ENCODE assay signal across 15 mouse cellular contexts in the genomic region with DNA sequence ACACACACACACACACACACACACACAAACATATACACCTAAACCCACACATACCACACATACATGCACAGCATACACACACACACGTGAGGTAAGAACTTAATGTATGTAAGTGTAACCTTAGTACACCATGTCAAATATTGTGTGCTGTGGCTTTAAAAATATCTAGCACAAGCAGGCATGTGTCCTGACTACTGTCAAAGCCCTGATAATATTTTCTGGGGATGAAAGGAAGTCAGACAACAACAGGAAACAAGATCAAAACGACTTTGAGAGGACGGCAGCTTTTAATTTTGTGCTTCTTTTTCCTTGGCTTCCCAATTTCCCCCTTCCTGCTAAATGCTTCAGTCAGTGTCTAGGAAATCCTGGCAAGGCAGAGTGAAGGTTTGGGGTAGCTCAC. TPM values are rescaled to one million over a fixed set of nuclear protein-coding genes. Genes with fewer than 3 reads are reported as not detected.
DNase-seq lines count a peak whose midpoint lies in the region; ATAC-seq lines count a peak whose summit lies in the region.
"Had no signal": no experiment of that assay in that cellular context is flagged by ENCODE, and none has a peak within 500 bp of the region (broad histone marks: within the 10 kb centered on the region; RNA-seq: fewer than 3 reads in every experiment).

No protein-coding gene starts in this region.

- H3K9me3 ChIP-seq in heart, embryonic 14.5 days (ENCODE audit: control insufficient read depth, low read length) = no peaks in the 10 kb centered on the region
- H3K9me3 ChIP-seq in lung, embryonic 15.5 days = no peaks in the 10 kb centered on the region
- no peaks in the 10 kb centered on the region for H3K9me3 ChIP-seq in embryonic facial prominence, embryonic 11.5 days (replicated peaks; ENCODE audit: control insufficient read depth, low read length)
- no peaks in the 10 kb centered on the region; the same call in 1 of the 2 replicates for H3K9me3 ChIP-seq in midbrain, embryonic 13.5 days

- no peak overlapping the region for H3K4me3 ChIP-seq in heart, embryonic 14.5 days (ENCODE audit: control insufficient read depth in 1 of 2, insufficient read depth in 1 of 2, low read depth in 1 of 2, low read length in 2 of 2)
- no peak overlapping the region for H3K4me3 ChIP-seq in lung, embryonic 15.5 days
- no peak overlapping the region for H3K4me3 ChIP-seq in embryonic facial prominence, embryonic 11.5 days (ENCODE audit: low read depth, low read length)
- no peak overlapping the region for H3K4me3 ChIP-seq in midbrain, embryonic 13.5 days (replicated peaks)

- H3K27me3 ChIP-seq in heart, embryonic 14.5 days (ENCODE audit: control insufficient read depth, insufficient read depth, low read length) = no peaks in the 10 kb centered on the region
- H3K27me3 ChIP-seq in lung, embryonic 15.5 days = no peaks in the 10 kb centered on the region
- no peaks in the 10 kb centered on the region for H3K27me3 ChIP-seq in embryonic facial prominence, embryonic 11.5 days (ENCODE audit: control insufficient read depth, insufficient read depth, low read length)
- H3K27me3 ChIP-seq in midbrain, embryonic 13.5 days = no peaks in the 10 kb centered on the region
- H3K27me3 ChIP-seq: Patski had no signal

- ATAC-seq in heart, embryonic 14.5 days (ENCODE audit: insufficient number of reproducible peaks, insufficient read depth, low FRiP score, low read depth) = no peak
- no peak for ATAC-seq in lung, embryonic 15.5 days (ENCODE audit: borderline replicate concordance, extremely low read depth, low FRiP score, low TSS enrichment)
- ATAC-seq in embryonic facial prominence, embryonic 11.5 days (replicated peaks; ENCODE audit: insufficient number of reproducible peaks, low FRiP score, low TSS enrichment, low read depth) = no peak
- peak; percentile 77 for ATAC-seq in megakaryocyte progenitor cell, adult 5-6 weeks (replicated peaks; ENCODE audit: poor library complexity)
- no peak for ATAC-seq in midbrain, embryonic 13.5 days
- ATAC-seq: CD4-positive, CD25-positive, alpha-beta regulatory T cell, adult 4 months; Patski had no signal

- peak overlapping the region; percentile 39 to 71 for H3K27ac ChIP-seq in heart, embryonic 14.5 days (replicated peaks in 1 of 2; ENCODE audit: control insufficient read depth in 1 of 2, insufficient read depth in 1 of 2, low read depth in 2 of 2, low read length in 2 of 2)
- H3K27ac ChIP-seq in lung, embryonic 15.5 days = peak overlapping the region; percentile 74
- H3K27ac ChIP-seq in embryonic facial prominence, embryonic 11.5 days (replicated peaks; ENCODE audit: low read depth, low read length) = no peak overlapping the region
- H3K27ac ChIP-seq in midbrain, embryonic 13.5 days = no peak overlapping the region
- H3K27ac ChIP-seq: stomach, postnatal 0 days had no signal

- DNase-seq in heart, postnatal 36 days = no peak
- DNase-seq in lung, postnatal 14 days = no peak
- peak; percentile 6 for DNase-seq in embryonic facial prominence, embryonic 11.5 days (ENCODE audit: low spot score)
- DNase-seq in natural killer cell, adult 2 months (ENCODE audit: low spot score in 2 of 2) = no peak
- DNase-seq: adrenal gland, adult 8-10 months; embryo, embryonic 11 days; gastrocnemius, postnatal 14 days had no signal

- peak overlapping the region; percentile 23; the same call in 1 of the 2 replicates for H3K4me2 ChIP-seq in heart, embryonic 14.5 days (ENCODE audit: low read length)
- no peak overlapping the region for H3K4me2 ChIP-seq in lung, embryonic 15.5 days
- no peak overlapping the region for H3K4me2 ChIP-seq in embryonic facial prominence, embryonic 11.5 days (ENCODE audit: low read depth, low read length)
- H3K4me2 ChIP-seq in midbrain, embryonic 13.5 days (replicated peaks) = no peak overlapping the region

- 17% methylated on average over 3 of the region's 3 CpGs for WGBS in heart, embryonic 14.5 days
- 17% methylated on average over 3 of the region's 3 CpGs for WGBS in lung, embryonic 15.5 days
- WGBS in embryonic facial prominence, embryonic 11.5 days = 38% methylated on average over 3 of the region's 3 CpGs
- WGBS in midbrain, embryonic 13.5 days = 55% methylated on average over 3 of the region's 3 CpGs

- H3K36me3 ChIP-seq in heart, embryonic 14.5 days (ENCODE audit: control insufficient read depth, insufficient read depth, low read length) = no peaks in the 10 kb centered on the region
- H3K36me3 ChIP-seq in lung, embryonic 15.5 days = no peaks in the 10 kb centered on the region
- no peaks in the 10 kb centered on the region for H3K36me3 ChIP-seq in embryonic facial prominence, embryonic 11.5 days (replicated peaks; ENCODE audit: control insufficient read depth, insufficient read depth, low read depth, low read length)
- no peaks in the 10 kb centered on the region for H3K36me3 ChIP-seq in midbrain, embryonic 13.5 days

- H3K4me1 ChIP-seq in heart, embryonic 14.5 days (ENCODE audit: control insufficient read depth in 2 of 2, insufficient read depth in 2 of 2, low read length in 2 of 2) = peaks cover 24 to 44% of the 10 kb centered on the region in 2 experiments
- peaks cover 52% of the 10 kb centered on the region for H3K4me1 ChIP-seq in lung, embryonic 15.5 days
- 0 out of 2 replicates have a peak, but pooled peaks cover under 1% of the 10 kb centered on the region for H3K4me1 ChIP-seq in embryonic facial prominence, embryonic 11.5 days (ENCODE audit: control insufficient read depth, insufficient read depth, low read length)
- peaks cover 12% of the 10 kb centered on the region for H3K4me1 ChIP-seq in midbrain, embryonic 13.5 days (replicated peaks)

- H3K9ac ChIP-seq in heart, embryonic 14.5 days (ENCODE audit: low read length) = no peak overlapping the region
- H3K9ac ChIP-seq in lung, embryonic 15.5 days = no peak overlapping the region
- no peak overlapping the region for H3K9ac ChIP-seq in embryonic facial prominence, embryonic 11.5 days (replicated peaks; ENCODE audit: low read length)
- H3K9ac ChIP-seq in midbrain, embryonic 13.5 days (replicated peaks) = no peak overlapping the region

- intact Hi-C loops in heart, postnatal 36 days (cut with DNase I) = no loop called here

RNA-seq across cellular contexts. Expression of a gene that starts 52.2 kb away (rescaled TPM):
- polyA plus RNA-seq in heart, embryonic 14.5 days (2014; fragmentation: Nextera tagmentation; extraction: Ambion mirVana) = 3.0 and 5.1 TPM in 2 replicates
- total RNA-seq in heart, postnatal 36 days (2021) = 1 to 10 TPM in 1 of 2 experiments, not detected in 1; 1.3 TPM
- 2.8 and 3.2 TPM in 2 replicates for polyA plus RNA-seq in lung, embryonic 15.5 days (2015; fragmentation: Nextera tagmentation; extraction: Ambion mirVana)
- 0.81 and 0.90 TPM in 2 replicates for polyA plus RNA-seq in embryonic facial prominence, embryonic 11.5 days (2014; fragmentation: Nextera tagmentation; extraction: Ambion mirVana)
- 132 and 146 TPM in 2 replicates for total RNA-seq in megakaryocyte progenitor cell, adult 5-6 weeks (2015)
- 44.7 and 52.2 TPM in 2 replicates for total RNA-seq in megakaryocyte progenitor cell, adult 5-6 weeks (2017)
- 0.44 and 1.1 TPM in 2 replicates for polyA plus RNA-seq in midbrain, embryonic 13.5 days (2015; fragmentation: Nextera tagmentation; extraction: Ambion mirVana)
- total RNA-seq: left cerebral cortex, postnatal 25 days had no signal

Comparison
In these comparisons a context has a peak if more than half of its experiments do, and no peak if none do; other contexts are left out.
1. H3K27ac ChIP-seq: peak in heart, embryonic 14.5 days (2 of 2) and lung, embryonic 15.5 days (single experiment); none in embryonic facial prominence, embryonic 11.5 days (single experiment) and midbrain, embryonic 13.5 days (single experiment).